Comparison of ENCODE assay signal across 9 mouse cellular contexts in genomic region chr12:108396081-108396947, GRCm38 (mm10). TPM values are rescaled to one million over a fixed set of nuclear protein-coding genes. Genes with fewer than 3 reads are reported as not detected.
DNase-seq lines count a peak whose midpoint lies in the region; ATAC-seq and TF ChIP-seq lines count a peak whose summit lies in the region.
"Had no signal": no experiment of that assay in that cellular context is flagged by ENCODE, and none has a peak within 500 bp of the region (broad histone marks: within the 10 kb centered on the region; RNA-seq: fewer than 3 reads in every experiment).

No protein-coding gene starts in this region.

- TF ChIP-seq EP300 in liver, postnatal 0 days (IDR thresholded peaks at IDR 0.05; ENCODE audit: low read depth): no peak

- peak overlapping the region; percentile 94 for H3K27ac ChIP-seq in forebrain, embryonic 11.5 days (ENCODE audit: low read depth, low read length)
- 0 out of 2 replicates have a peak overlapping the region, but pooled peaks have one; percentile 22 for H3K27ac ChIP-seq in kidney, embryonic 15.5 days
- H3K27ac ChIP-seq in midbrain, embryonic 12.5 days (replicated peaks): peak overlapping the region; percentile 90
- no peak overlapping the region for H3K27ac ChIP-seq in liver, postnatal 0 days (ENCODE audit: low read depth)
- no peak overlapping the region for H3K27ac ChIP-seq in liver, embryonic 11.5 days (ENCODE audit: low read depth, low read length)
- H3K27ac ChIP-seq: heart, embryonic 15.5 days had no signal

- TF ChIP-seq CTCF in liver, postnatal 0 days (IDR thresholded peaks at IDR 0.05; ENCODE audit: low read depth): no peak

- 0 out of 2 replicates have a peak overlapping the region, but pooled peaks have one; percentile 1 for H3K4me2 ChIP-seq in forebrain, embryonic 11.5 days (ENCODE audit: low read depth, low read length, severe bottlenecking)
- H3K4me2 ChIP-seq in kidney, embryonic 15.5 days: no peak overlapping the region
- peak overlapping the region; percentile 9; the same call in 1 of the 2 replicates for H3K4me2 ChIP-seq in midbrain, embryonic 12.5 days (replicated peaks)
- H3K4me2 ChIP-seq in liver, postnatal 0 days (ENCODE audit: low read depth, low read length): no peak overlapping the region
- no peak overlapping the region for H3K4me2 ChIP-seq in liver, embryonic 11.5 days
- H3K4me2 ChIP-seq: heart, embryonic 15.5 days had no signal

- H3K36me3 ChIP-seq in forebrain, embryonic 11.5 days (ENCODE audit: control insufficient read depth, insufficient read depth, low read length): no peaks in the 10 kb centered on the region
- H3K36me3 ChIP-seq in kidney, embryonic 15.5 days: no peaks in the 10 kb centered on the region
- no peaks in the 10 kb centered on the region for H3K36me3 ChIP-seq in midbrain, embryonic 12.5 days
- H3K36me3 ChIP-seq in liver, postnatal 0 days (replicated peaks; ENCODE audit: insufficient read depth, low read length): no peaks in the 10 kb centered on the region
- H3K36me3 ChIP-seq in liver, embryonic 11.5 days (ENCODE audit: control insufficient read depth, insufficient read depth, low read length): no peaks in the 10 kb centered on the region
- H3K36me3 ChIP-seq: heart, embryonic 15.5 days had no signal

- intact Hi-C loops in heart, postnatal 36 days (cut with DNase I): no loop called here

- H3K4me1 ChIP-seq in forebrain, embryonic 11.5 days (replicated peaks; ENCODE audit: control insufficient read depth, insufficient read depth, low read length): peaks cover 25% of the 10 kb centered on the region
- peaks cover 47% of the 10 kb centered on the region for H3K4me1 ChIP-seq in kidney, embryonic 15.5 days
- peaks cover 39% of the 10 kb centered on the region for H3K4me1 ChIP-seq in midbrain, embryonic 12.5 days
- no peaks in the 10 kb centered on the region for H3K4me1 ChIP-seq in liver, postnatal 0 days (ENCODE audit: insufficient read depth)
- H3K4me1 ChIP-seq in liver, embryonic 11.5 days (replicated peaks; ENCODE audit: control insufficient read depth, insufficient read depth, low read length): no peaks in the 10 kb centered on the region

- no peaks in the 10 kb centered on the region for H3K9me3 ChIP-seq in forebrain, embryonic 11.5 days (ENCODE audit: control insufficient read depth, low read length)
- H3K9me3 ChIP-seq in kidney, embryonic 15.5 days (replicated peaks): no peaks in the 10 kb centered on the region
- H3K9me3 ChIP-seq in midbrain, embryonic 12.5 days: no peaks in the 10 kb centered on the region
- no peaks in the 10 kb centered on the region for H3K9me3 ChIP-seq in liver, postnatal 0 days (ENCODE audit: low read length)
- no peaks in the 10 kb centered on the region for H3K9me3 ChIP-seq in liver, embryonic 11.5 days (ENCODE audit: control insufficient read depth, low read length)
- H3K9me3 ChIP-seq: heart, embryonic 15.5 days had no signal

- ATAC-seq in forebrain, embryonic 11.5 days (replicated peaks; ENCODE audit: low FRiP score): peak; percentile 97
- peak; percentile 71 for ATAC-seq in kidney, embryonic 15.5 days (replicated peaks; ENCODE audit: low FRiP score)
- ATAC-seq in midbrain, embryonic 12.5 days (ENCODE audit: low FRiP score, low read depth): peak; percentile 97
- ATAC-seq in liver, postnatal 0 days: no peak
- ATAC-seq in liver, embryonic 11.5 days (replicated peaks; ENCODE audit: low FRiP score): no peak

- peak; percentile 37 for DNase-seq in cerebellum, adult 9-10 months
- no peak for DNase-seq in cerebellum, postnatal 25 days
- peak; percentile 91 for DNase-seq in forebrain, embryonic 11.5 days (ENCODE audit: low spot score)
- no peak for DNase-seq in liver, postnatal 0 days
- no peak for DNase-seq in liver, embryonic 11.5 days (ENCODE audit: low spot score)
- DNase-seq in heart, postnatal 36 days: no peak

- H3K4me3 ChIP-seq in forebrain, embryonic 11.5 days (ENCODE audit: low read depth, low read length): no peak overlapping the region
- no peak overlapping the region for H3K4me3 ChIP-seq in kidney, embryonic 15.5 days (replicated peaks)
- no peak overlapping the region for H3K4me3 ChIP-seq in midbrain, embryonic 12.5 days
- no peak overlapping the region for H3K4me3 ChIP-seq in liver, postnatal 0 days (ENCODE audit: low read depth, low read length)
- no peak overlapping the region for H3K4me3 ChIP-seq in liver, embryonic 11.5 days (ENCODE audit: low read depth, low read length)
- H3K4me3 ChIP-seq: heart, embryonic 15.5 days had no signal

- no peak overlapping the region; the same call in 1 of the 2 replicates for H3K9ac ChIP-seq in forebrain, embryonic 11.5 days (ENCODE audit: low read length)
- no peak overlapping the region for H3K9ac ChIP-seq in kidney, embryonic 15.5 days
- H3K9ac ChIP-seq in midbrain, embryonic 12.5 days (replicated peaks): no peak overlapping the region
- no peak overlapping the region for H3K9ac ChIP-seq in liver, postnatal 0 days (replicated peaks)
- H3K9ac ChIP-seq in liver, embryonic 11.5 days (ENCODE audit: low read depth, low read length): no peak overlapping the region
- H3K9ac ChIP-seq: heart, embryonic 15.5 days had no signal

- H3K27me3 ChIP-seq in forebrain, embryonic 11.5 days (ENCODE audit: control insufficient read depth, insufficient read depth, low read length): no peaks in the 10 kb centered on the region
- no peaks in the 10 kb centered on the region for H3K27me3 ChIP-seq in kidney, embryonic 15.5 days
- no peaks in the 10 kb centered on the region for H3K27me3 ChIP-seq in midbrain, embryonic 12.5 days
- H3K27me3 ChIP-seq in liver, postnatal 0 days (ENCODE audit: insufficient read depth, low read length): no peaks in the 10 kb centered on the region
- H3K27me3 ChIP-seq in liver, embryonic 11.5 days (replicated peaks; ENCODE audit: control insufficient read depth, insufficient read depth, low read length): no peaks in the 10 kb centered on the region
- H3K27me3 ChIP-seq: heart, embryonic 15.5 days had no signal

- WGBS in forebrain, embryonic 11.5 days: 59% methylated on average over 11 of the region's 11 CpGs
- WGBS in kidney, embryonic 15.5 days: 77% methylated on average over 11 of the region's 11 CpGs
- 52% methylated on average over 11 of the region's 11 CpGs for WGBS in midbrain, embryonic 12.5 days
- 83% methylated on average over 11 of the region's 11 CpGs for WGBS in liver, postnatal 0 days (ENCODE audit: insufficient replicate concordance)
- 77% methylated on average over 11 of the region's 11 CpGs for WGBS in liver, embryonic 11.5 days

RNA-seq across cellular contexts. Expression of gene Eml1, which starts 25.6 kb away (rescaled TPM):
- polyA plus RNA-seq in forebrain, embryonic 11.5 days (2014; fragmentation: Nextera tagmentation; extraction: Ambion mirVana): 90.3 and 92.5 TPM in 2 replicates
- polyA plus RNA-seq in kidney, embryonic 15.5 days (2015; fragmentation: Nextera tagmentation; extraction: Ambion mirVana): 60.9 and 77.5 TPM in 2 replicates
- 89.4 and 93.0 TPM in 2 replicates for polyA plus RNA-seq in midbrain, embryonic 12.5 days (2016; fragmentation: Nextera tagmentation; extraction: Ambion mirVana)
- 4.6 and 4.8 TPM in 2 replicates for polyA plus RNA-seq in liver, postnatal 0 days (2015; fragmentation: Nextera tagmentation; extraction: Ambion mirVana)
- polyA plus RNA-seq in liver, embryonic 11.5 days (2014; fragmentation: Nextera tagmentation; extraction: Ambion mirVana): 14.8 and 18.3 TPM in 2 replicates
- 10 to 100 TPM; 74.3 to 87.1 TPM for total RNA-seq in heart, postnatal 36 days (2021)

Comparison
In these comparisons a context has a peak if more than half of its experiments do, and no peak if none do; other contexts are left out.
1. DNase-seq: peak in cerebellum, adult 9-10 months (single experiment) and forebrain, embryonic 11.5 days (single experiment); none in cerebellum, postnatal 25 days (0 of 2), liver, postnatal 0 days (single experiment), liver, embryonic 11.5 days (single experiment) and heart, postnatal 36 days (0 of 2).
2. ATAC-seq: peak in forebrain, embryonic 11.5 days (single experiment), kidney, embryonic 15.5 days (single experiment) and midbrain, embryonic 12.5 days (single experiment); none in liver, postnatal 0 days (single experiment) and liver, embryonic 11.5 days (single experiment).
3. H3K27ac ChIP-seq: peak in forebrain, embryonic 11.5 days (single experiment), kidney, embryonic 15.5 days (single experiment) and midbrain, embryonic 12.5 days (single experiment); none in liver, postnatal 0 days (single experiment) and liver, embryonic 11.5 days (single experiment).
4. H3K4me2 ChIP-seq: peak in forebrain, embryonic 11.5 days (single experiment) and midbrain, embryonic 12.5 days (single experiment); none in kidney, embryonic 15.5 days (single experiment), liver, postnatal 0 days (single experiment) and liver, embryonic 11.5 days (single experiment).